Mouse (Mus musculus): ENCODE results near the gene Zmpste24. TPM values are rescaled to one million over a fixed set of nuclear protein-coding genes. Genes with fewer than 3 reads are reported as not detected.
A peak's percentile ranks its signal among the peaks of the same experiment; 100 is the strongest.

The Zmpste24 gene
- polyA plus RNA-seq, 1 experiment = 7.8 TPM

DNA sequence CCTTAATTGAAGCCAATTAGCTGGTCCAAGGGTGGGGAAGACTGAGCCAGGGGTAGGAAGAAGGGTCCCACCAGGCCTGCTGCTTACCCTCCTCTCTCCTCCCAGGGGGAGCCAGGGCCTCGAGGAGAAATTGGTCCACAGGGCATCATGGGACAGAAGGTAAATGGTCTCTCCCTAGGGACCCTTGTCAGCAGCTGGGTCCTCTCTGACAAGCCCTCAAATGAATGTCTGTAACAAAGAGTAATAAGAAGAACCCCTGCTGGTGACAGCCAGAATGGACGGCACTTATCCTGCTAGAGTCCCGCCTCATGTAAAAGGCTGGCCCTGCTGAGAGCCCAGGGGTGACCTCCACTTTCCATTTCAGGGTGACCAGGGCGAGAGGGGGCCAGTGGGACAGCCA is 46.2 kb downstream of the Zmpste24 start:
- Histone ChIP-seq H3K27ac (ENCODE audit: control insufficient read depth, insufficient read depth, low read depth, low read length) (no peak overlapping the region), H3K4me1 (ENCODE audit: control insufficient read depth, insufficient read depth, low read length) (peaks cover 11% of the 10 kb centered on the region), H3K36me3 (ENCODE audit: control insufficient read depth, insufficient read depth, low read length) (no peaks in the 10 kb centered on the region), H3K4me3 (ENCODE audit: control insufficient read depth, low read depth, low read length) (no peak overlapping the region), H3K27me3 (ENCODE audit: control insufficient read depth, insufficient read depth, low read length) (no peaks in the 10 kb centered on the region)
- TF ChIP-seq CTCF (IDR thresholded peaks at IDR 0.05; ENCODE audit: control insufficient read depth, insufficient read depth, insufficient replicate concordance, low read depth, low read length) = no peak
- no peak for TF ChIP-seq POLR2A (IDR thresholded peaks at IDR 0.05; ENCODE audit: control insufficient read depth, low read depth, low read length)

- TF ChIP-seq POLR2A (IDR thresholded peaks at IDR 0.05; ENCODE audit: control insufficient read depth, low read depth, low read length) = no peak
- no peak for TF ChIP-seq CTCF (IDR thresholded peaks at IDR 0.05; ENCODE audit: control insufficient read depth, insufficient read depth, insufficient replicate concordance, low read depth, low read length)
- H3K27ac ChIP-seq (ENCODE audit: control insufficient read depth, insufficient read depth, low read depth, low read length) = no peak overlapping the region
- no peaks in the 10 kb centered on the region; the same call in 1 of the 2 replicates for H3K27me3 ChIP-seq (ENCODE audit: control insufficient read depth, insufficient read depth, low read length)
- no peaks in the 10 kb centered on the region for H3K36me3 ChIP-seq (ENCODE audit: control insufficient read depth, insufficient read depth, low read length)
- H3K4me1 ChIP-seq (ENCODE audit: control insufficient read depth, insufficient read depth, low read length) = peaks cover 5% of the 10 kb centered on the region
- no peak overlapping the region for H3K4me3 ChIP-seq (ENCODE audit: control insufficient read depth, low read depth, low read length)
Observed at GRCm38 (mm10) chr4:121042946-121043345, 55.1 kb downstream of the Zmpste24 start.

DNA sequence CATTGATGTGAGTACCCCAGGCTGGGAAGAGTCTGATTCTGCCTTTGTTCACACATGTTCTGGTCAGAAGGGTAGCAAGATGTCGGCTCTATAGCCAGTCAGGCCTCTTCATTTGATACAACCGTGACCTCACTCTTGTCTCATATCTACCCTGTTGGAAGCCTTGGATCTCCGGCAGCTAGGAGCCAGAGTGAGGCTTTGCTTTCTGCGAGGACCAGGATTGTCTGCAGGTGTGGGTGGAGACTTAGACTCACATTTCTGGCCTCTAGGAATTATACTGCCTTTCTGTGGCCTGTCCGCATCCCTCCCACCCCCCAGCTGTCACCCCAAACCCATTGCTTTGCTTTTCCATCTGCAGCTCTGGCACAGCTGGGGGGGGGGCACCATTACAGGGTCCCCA is 55.6 kb downstream of the Zmpste24 start:
- Histone ChIP-seq H3K4me3 (ENCODE audit: control insufficient read depth, low read depth, low read length) (no peak overlapping the region), H3K4me1 (ENCODE audit: control insufficient read depth, insufficient read depth, low read length) (peaks cover 5% of the 10 kb centered on the region), H3K36me3 (ENCODE audit: control insufficient read depth, insufficient read depth, low read length) (no peaks in the 10 kb centered on the region), H3K27ac (ENCODE audit: control insufficient read depth, insufficient read depth, low read depth, low read length) (no peak overlapping the region), H3K27me3 (ENCODE audit: control insufficient read depth, insufficient read depth, low read length) (no peaks in the 10 kb centered on the region; the same call in 1 of the 2 replicates)
- TF ChIP-seq POLR2A (IDR thresholded peaks at IDR 0.05; ENCODE audit: control insufficient read depth, low read depth, low read length) (no peak), CTCF (IDR thresholded peaks at IDR 0.05; ENCODE audit: control insufficient read depth, insufficient read depth, insufficient replicate concordance, low read depth, low read length) (no peak)

GRCm38 (mm10) chr4:121040897-121041671 is 57.0 kb downstream of the Zmpste24 start:
- peaks cover 5% of the 10 kb centered on the region for H3K4me1 ChIP-seq (ENCODE audit: control insufficient read depth, insufficient read depth, low read length)
- peak; percentile 79 for TF ChIP-seq CTCF (IDR thresholded peaks at IDR 0.05; ENCODE audit: control insufficient read depth, insufficient read depth, insufficient replicate concordance, low read depth, low read length)
- TF ChIP-seq POLR2A (IDR thresholded peaks at IDR 0.05; ENCODE audit: control insufficient read depth, low read depth, low read length) = no peak
- H3K4me3 ChIP-seq (ENCODE audit: control insufficient read depth, low read depth, low read length) = peak overlapping the region; percentile 81
- H3K27me3 ChIP-seq (ENCODE audit: control insufficient read depth, insufficient read depth, low read length) = no peaks in the 10 kb centered on the region; the same call in 1 of the 2 replicates
- no peak overlapping the region for H3K27ac ChIP-seq (ENCODE audit: control insufficient read depth, insufficient read depth, low read depth, low read length)
- no peaks in the 10 kb centered on the region for H3K36me3 ChIP-seq (ENCODE audit: control insufficient read depth, insufficient read depth, low read length)

GRCm38 (mm10) chr4:121040323-121040722 is 57.7 kb downstream of the Zmpste24 start:
- no peaks in the 10 kb centered on the region for H3K36me3 ChIP-seq (ENCODE audit: control insufficient read depth, insufficient read depth, low read length)
- H3K4me3 ChIP-seq (ENCODE audit: control insufficient read depth, low read depth, low read length) = peak overlapping the region; percentile 81
- TF ChIP-seq CTCF (IDR thresholded peaks at IDR 0.05; ENCODE audit: control insufficient read depth, insufficient read depth, insufficient replicate concordance, low read depth, low read length) (no peak), POLR2A (IDR thresholded peaks at IDR 0.05; ENCODE audit: control insufficient read depth, low read depth, low read length) (no peak)
- H3K27me3 ChIP-seq (ENCODE audit: control insufficient read depth, insufficient read depth, low read length) = no peaks in the 10 kb centered on the region; the same call in 1 of the 2 replicates
- peaks cover 5% of the 10 kb centered on the region for H3K4me1 ChIP-seq (ENCODE audit: control insufficient read depth, insufficient read depth, low read length)
- no peak overlapping the region for H3K27ac ChIP-seq (ENCODE audit: control insufficient read depth, insufficient read depth, low read depth, low read length)

DNA sequence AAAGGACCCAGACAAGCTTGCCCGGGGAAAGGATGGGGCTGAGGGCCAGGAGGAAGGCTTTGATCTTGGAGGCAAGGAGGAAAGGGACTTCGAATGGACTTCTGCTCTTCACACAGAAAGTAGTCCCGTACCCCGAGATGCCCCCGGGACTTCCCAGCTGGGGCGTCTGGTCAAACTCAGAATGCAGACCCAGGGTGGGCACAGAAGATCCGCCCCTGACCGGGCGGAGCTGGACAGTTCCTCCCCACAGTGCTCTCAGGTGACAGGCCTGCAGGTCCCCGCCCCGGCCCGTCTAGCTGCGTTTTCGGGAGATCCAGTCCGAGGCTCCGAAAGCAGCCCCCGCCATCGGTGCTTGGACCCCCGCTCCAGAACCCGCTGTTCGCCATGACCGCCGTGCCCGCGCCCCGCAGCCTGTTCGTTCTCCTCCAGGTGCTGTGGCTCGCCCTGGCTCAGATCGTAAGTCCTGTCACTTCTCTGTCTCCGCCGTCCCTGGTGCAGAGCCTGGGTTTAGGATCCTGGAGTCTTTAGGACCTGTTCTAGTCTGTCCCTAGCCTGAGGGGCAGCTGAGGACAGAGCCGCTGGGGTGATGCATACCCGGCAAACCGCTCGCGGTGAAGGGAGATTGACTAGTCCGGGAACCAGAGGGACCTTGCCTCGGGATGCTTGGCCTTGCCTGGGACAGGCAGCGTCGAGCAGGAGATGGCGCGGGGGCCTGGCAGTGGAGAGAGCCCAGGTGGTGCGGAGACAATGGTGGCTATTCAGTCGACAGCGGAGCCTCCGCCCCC is 58.5 kb downstream of the Zmpste24 start, which contains the start of gene Col9a2:
TSS of gene Col9a2 (plus strand) at position 55 of the 785 bp plus-strand sequence.
- H3K27ac ChIP-seq (ENCODE audit: control insufficient read depth, insufficient read depth, low read depth, low read length) = no peak within 1 kb of the TSS
- no peaks in the 10 kb centered on the region for H3K36me3 ChIP-seq (ENCODE audit: control insufficient read depth, insufficient read depth, low read length)
- peak within 1 kb of the TSS; percentile 81 for H3K4me3 ChIP-seq (ENCODE audit: control insufficient read depth, low read depth, low read length)
- peaks cover 5% of the 10 kb centered on the region for H3K4me1 ChIP-seq (ENCODE audit: control insufficient read depth, insufficient read depth, low read length)
- no peak for TF ChIP-seq POLR2A (IDR thresholded peaks at IDR 0.05; ENCODE audit: control insufficient read depth, low read depth, low read length)
- no peak for TF ChIP-seq CTCF (IDR thresholded peaks at IDR 0.05; ENCODE audit: control insufficient read depth, insufficient read depth, insufficient replicate concordance, low read depth, low read length)
- H3K27me3 ChIP-seq (ENCODE audit: control insufficient read depth, insufficient read depth, low read length) = no peaks in the 10 kb centered on the region; the same call in 1 of the 2 replicates

GRCm38 (mm10) chr4:121033006-121033405 is 65.0 kb downstream of the Zmpste24 start:
- Histone ChIP-seq H3K27me3 (ENCODE audit: control insufficient read depth, insufficient read depth, low read length) (no peaks in the 10 kb centered on the region), H3K27ac (ENCODE audit: control insufficient read depth, insufficient read depth, low read depth, low read length) (no peak overlapping the region), H3K4me1 (ENCODE audit: control insufficient read depth, insufficient read depth, low read length) (no peaks in the 10 kb centered on the region; the same call in 1 of the 2 replicates), H3K4me3 (ENCODE audit: control insufficient read depth, low read depth, low read length) (no peak overlapping the region), H3K36me3 (ENCODE audit: control insufficient read depth, insufficient read depth, low read length) (no peaks in the 10 kb centered on the region)
- TF ChIP-seq POLR2A (IDR thresholded peaks at IDR 0.05; ENCODE audit: control insufficient read depth, low read depth, low read length) (no peak), CTCF (IDR thresholded peaks at IDR 0.05; ENCODE audit: control insufficient read depth, insufficient read depth, insufficient replicate concordance, low read depth, low read length) (no peak)

Measured in testis, adult 2 months (tissue).